Mouse (Mus musculus) activated CD4-positive, CD25-positive, alpha-beta regulatory T cell, adult 4 months (primary cell): Measurements from ENCODE around the gene Defb21. TPM values are rescaled to one million over a fixed set of nuclear protein-coding genes. Genes with fewer than 3 reads are reported as not detected.

Experiments used
- ATAC-seq: one replicate; pipeline ENCODE4 v1.8.0; 2017
- polyA plus RNA-seq, 2 experiments: library from polyadenylated mRNA; unstranded; fragments of 100-300 nt; shearing (Covaris generic); gene quantifications; one replicate each; pipeline ENCODE4 v1.2.1; 2017

The Defb21 gene
- polyA plus RNA-seq, 2 experiments from 2014 or later: not detected

GRCm38 (mm10) chr2:152607746-152608145 is 35.2 kb downstream of the Defb21 start:
- no peak for ATAC-seq

- no peak for ATAC-seq
Observed at GRCm38 (mm10) chr2:152608719-152609118, 36.2 kb downstream of the Defb21 start.

GRCm38 (mm10) chr2:152612193-152612592 is 39.6 kb downstream of the Defb21 start:
- ATAC-seq: no peak

GRCm38 (mm10) chr2:152615563-152615962 is 43.0 kb downstream of the Defb21 start:
- ATAC-seq: peak; percentile 49

GRCm38 (mm10) chr2:152616470-152616869 is 43.9 kb downstream of the Defb21 start:
- ATAC-seq: no peak

- ATAC-seq: no peak
Observed at GRCm38 (mm10) chr2:152617374-152617773, 44.8 kb downstream of the Defb21 start.

GRCm38 (mm10) chr2:152620367-152621134 is 48.0 kb downstream of the Defb21 start:
- no peak for ATAC-seq

GRCm38 (mm10) chr2:152622151-152622550 is 49.6 kb downstream of the Defb21 start:
- no peak for ATAC-seq

GRCm38 (mm10) chr2:152622953-152623352 is 50.4 kb downstream of the Defb21 start, which contains the start of gene Defb25:
TSS of gene Defb25 (minus strand) at chr2:152623053.
- ATAC-seq: no peak

Other genes starting within 250 kb of the Defb21 start
- gene Rbck1, start 240.1 kb upstream of the Defb21 start, polyA plus RNA-seq: 10 to 100 TPM; 65.1 to 86.1 TPM
- gene Trib3, start 228.7 kb upstream of the Defb21 start, polyA plus RNA-seq: 1 to 10 TPM; 3.4 to 5.1 TPM
- not detected for gene Nrsn2, start 196.1 kb upstream of the Defb21 start, polyA plus RNA-seq
- under 1 TPM; 0.30 to 0.33 TPM for gene Sox12, start 174.7 kb upstream of the Defb21 start, polyA plus RNA-seq
- gene Zcchc3, start 157.7 kb upstream of the Defb21 start, polyA plus RNA-seq: under 1 TPM; 0.70 to 0.74 TPM
- gene 6820408C15Rik, start 157.2 kb upstream of the Defb21 start, polyA plus RNA-seq: not detected
- not detected for gene Defb23, start 108.1 kb upstream of the Defb21 start, polyA plus RNA-seq
- gene Defb20, start 95.7 kb upstream of the Defb21 start, polyA plus RNA-seq: not detected
- not detected for gene Defb22, start 82.6 kb upstream of the Defb21 start, polyA plus RNA-seq
- not detected for gene Defb26, start 61.1 kb upstream of the Defb21 start, polyA plus RNA-seq
- gene Defb28, start 54.5 kb upstream of the Defb21 start, polyA plus RNA-seq: not detected
- not detected for gene Defb29, start 32.6 kb upstream of the Defb21 start, polyA plus RNA-seq
- gene Gm17416, start 3.4 kb upstream of the Defb21 start, polyA plus RNA-seq: not detected
- not detected for gene Defb19, start 7.6 kb downstream of the Defb21 start, polyA plus RNA-seq
- gene Defb45, start 26.7 kb downstream of the Defb21 start, polyA plus RNA-seq: not detected
- gene Defb36, start 31.6 kb downstream of the Defb21 start, polyA plus RNA-seq: not detected
- not detected for gene Defb25, start 50.3 kb downstream of the Defb21 start, polyA plus RNA-seq
- gene Rem1, start 54.2 kb downstream of the Defb21 start, polyA plus RNA-seq: not detected
- gene H13, start 96.7 kb downstream of the Defb21 start, polyA plus RNA-seq: 10 to 100 TPM; 72.7 to 82.3 TPM
- gene Mcts2, start 114.3 kb downstream of the Defb21 start, polyA plus RNA-seq: 1 to 10 TPM; 2.1 to 2.5 TPM
- gene Id1, start 163.5 kb downstream of the Defb21 start, polyA plus RNA-seq: under 1 TPM; 0.56 to 0.97 TPM
- not detected for gene Cox4i2, start 181.4 kb downstream of the Defb21 start, polyA plus RNA-seq